Mouse (Mus musculus): ENCODE measurements around the gene Dag1.

GRCm38 (mm10) chr9:108198621-108199020 lies 65.1 kb downstream of the Dag1 start:
- TF ChIP-seq ZNF384 (IDR thresholded peaks at IDR 0.05; ENCODE audit: low read depth, low read length) (no peak), ZC3H11A (IDR thresholded peaks at IDR 0.05; ENCODE audit: borderline replicate concordance, low read depth, low read length) (no peak), HCFC1 (IDR thresholded peaks at IDR 0.05; ENCODE audit: borderline replicate concordance, insufficient read depth, low read length) (no peak), MAFK (IDR thresholded peaks at IDR 0.05; ENCODE audit: insufficient read depth, low read depth, low read length) (no peak), CHD2 (IDR thresholded peaks at IDR 0.05; ENCODE audit: low read depth, low read length) (no peak)

Measured in ES-E14 (cell line).